ENCODE assay signal across 17 mouse cellular contexts in genomic region chrX:11448711-11449110, GRCm38 (mm10).
DNase-seq lines count a peak whose midpoint lies in the region; ATAC-seq and TF ChIP-seq lines count a peak whose summit lies in the region.
"Had no signal": no experiment of that assay in that cellular context is flagged by ENCODE, and none has a peak within 500 bp of the region (broad histone marks: within the 10 kb centered on the region; RNA-seq: fewer than 3 reads in every experiment).

No protein-coding gene starts in this region.

- H3K27ac ChIP-seq in hindbrain, postnatal 0 days, result no peak overlapping the region
- H3K27ac ChIP-seq in hindbrain, embryonic 11.5 days (ENCODE audit: low read depth, low read length), result no peak overlapping the region
- no peak overlapping the region for H3K27ac ChIP-seq in neural tube, embryonic 15.5 days (replicated peaks)
- H3K27ac ChIP-seq: heart, embryonic 15.5 days; hindbrain, embryonic 13.5 days; limb, embryonic 15.5 days; midbrain, embryonic 12.5 days; stomach, postnatal 0 days had no signal

- H3K27me3 ChIP-seq in hindbrain, postnatal 0 days (ENCODE audit: insufficient read depth, low read length), result no peaks in the 10 kb centered on the region
- H3K27me3 ChIP-seq in hindbrain, embryonic 11.5 days (ENCODE audit: control insufficient read depth, insufficient read depth, low read length), result no peaks in the 10 kb centered on the region
- H3K27me3 ChIP-seq in neural tube, embryonic 15.5 days (replicated peaks), result no peaks in the 10 kb centered on the region; the same call in 1 of the 2 replicates

- no peak overlapping the region for H3K4me3 ChIP-seq in hindbrain, postnatal 0 days (ENCODE audit: low read length)
- H3K4me3 ChIP-seq in hindbrain, embryonic 11.5 days (ENCODE audit: low read depth, low read length), result no peak overlapping the region
- H3K4me3 ChIP-seq in neural tube, embryonic 15.5 days (replicated peaks), result no peak overlapping the region
- H3K4me3 ChIP-seq: heart, embryonic 15.5 days; hindbrain, embryonic 13.5 days; limb, embryonic 15.5 days; midbrain, embryonic 12.5 days had no signal

- DNase-seq in cerebellum, postnatal 10 days, result peak; percentile 70 to 72
- DNase-seq in cerebellum, adult 8-10 months, result no peak
- peak; percentile 31 for DNase-seq in hindbrain, postnatal 0 days (ENCODE audit: low spot score)
- DNase-seq in hindbrain, embryonic 11.5 days (ENCODE audit: low spot score), result no peak
- peak; percentile 13 for DNase-seq in 3T3-L1 (ENCODE audit: low read depth, low spot score)
- DNase-seq in layer of hippocampus, adult 9-11 months, result peak; percentile 44
- DNase-seq in kidney, postnatal 4 days, result no peak
- DNase-seq: cerebellum, adult 9-11 months; gastrocnemius, postnatal 36 days; thymus, postnatal 25 days had no signal

- H3K36me3 ChIP-seq in hindbrain, postnatal 0 days (ENCODE audit: insufficient read depth, low read length), result no peaks in the 10 kb centered on the region
- no peaks in the 10 kb centered on the region for H3K36me3 ChIP-seq in hindbrain, embryonic 11.5 days (ENCODE audit: control insufficient read depth, insufficient read depth, low read length)
- no peaks in the 10 kb centered on the region for H3K36me3 ChIP-seq in neural tube, embryonic 15.5 days
- H3K36me3 ChIP-seq: heart, embryonic 15.5 days; hindbrain, embryonic 13.5 days; limb, embryonic 15.5 days; midbrain, embryonic 12.5 days had no signal

- no peaks in the 10 kb centered on the region for H3K9me3 ChIP-seq in hindbrain, postnatal 0 days (ENCODE audit: low read length)
- H3K9me3 ChIP-seq in hindbrain, embryonic 11.5 days (ENCODE audit: control insufficient read depth, low read length), result no peaks in the 10 kb centered on the region
- no peaks in the 10 kb centered on the region for H3K9me3 ChIP-seq in neural tube, embryonic 15.5 days (replicated peaks)
- H3K9me3 ChIP-seq: heart, embryonic 15.5 days; hindbrain, embryonic 13.5 days; limb, embryonic 15.5 days; midbrain, embryonic 12.5 days had no signal

- TF ChIP-seq CTCF in hindbrain, postnatal 0 days (IDR thresholded peaks at IDR 0.05; ENCODE audit: low read depth), result no peak

- no peaks in the 10 kb centered on the region for H3K4me1 ChIP-seq in hindbrain, postnatal 0 days (ENCODE audit: insufficient read depth, low read length)
- no peaks in the 10 kb centered on the region for H3K4me1 ChIP-seq in hindbrain, embryonic 11.5 days (replicated peaks; ENCODE audit: control insufficient read depth, insufficient read depth, low read length)
- H3K4me1 ChIP-seq in neural tube, embryonic 15.5 days, result no peaks in the 10 kb centered on the region
- H3K4me1 ChIP-seq: midbrain, embryonic 12.5 days had no signal

- no peak for ATAC-seq in hindbrain, postnatal 0 days
- no peak for ATAC-seq in hindbrain, embryonic 11.5 days (ENCODE audit: low FRiP score)
- no peak for ATAC-seq in neural tube, embryonic 15.5 days (ENCODE audit: low FRiP score)
- ATAC-seq: intestine, embryonic 16.5 days had no signal

- H3K4me2 ChIP-seq in hindbrain, postnatal 0 days (ENCODE audit: low read depth, low read length), result no peak overlapping the region
- no peak overlapping the region for H3K4me2 ChIP-seq in hindbrain, embryonic 11.5 days (replicated peaks; ENCODE audit: low read depth, low read length)
- no peak overlapping the region for H3K4me2 ChIP-seq in neural tube, embryonic 15.5 days
- H3K4me2 ChIP-seq: heart, embryonic 15.5 days; hindbrain, embryonic 13.5 days; limb, embryonic 15.5 days; midbrain, embryonic 12.5 days had no signal

- 66% methylated on average over 4 of the region's 4 CpGs for WGBS in hindbrain, postnatal 0 days
- 83% methylated on average over 4 of the region's 4 CpGs for WGBS in hindbrain, embryonic 11.5 days
- WGBS in neural tube, embryonic 15.5 days, result 68% methylated on average over 4 of the region's 4 CpGs

- H3K9ac ChIP-seq in hindbrain, postnatal 0 days (replicated peaks; ENCODE audit: low read length), result no peak overlapping the region
- H3K9ac ChIP-seq in hindbrain, embryonic 11.5 days (ENCODE audit: low read depth, low read length), result no peak overlapping the region
- H3K9ac ChIP-seq in neural tube, embryonic 15.5 days (replicated peaks), result no peak overlapping the region
- H3K9ac ChIP-seq: heart, embryonic 15.5 days; hindbrain, embryonic 13.5 days; limb, embryonic 15.5 days; midbrain, embryonic 12.5 days had no signal

Comparison
In these comparisons a context has a peak if more than half of its experiments do, and no peak if none do; other contexts are left out.
1. DNase-seq: peak in cerebellum, postnatal 10 days (2 of 2), hindbrain, postnatal 0 days (single experiment), 3T3-L1 (single experiment) and layer of hippocampus, adult 9-11 months (single experiment); none in cerebellum, adult 8-10 months (single experiment), hindbrain, embryonic 11.5 days (single experiment) and kidney, postnatal 4 days (0 of 2).